Mouse (Mus musculus): ENCODE measurements at regions not wholly inside any gene's neighbourhood (a gene's known extent, or its start where the extent isn't known, plus 50 kb on each side); places are given as distances from the start of the nearest gene placed in this dataset.

- no peak for ATAC-seq (ENCODE audit: insufficient number of reproducible peaks, low FRiP score, low TSS enrichment)
These were observed 140.0 kb downstream of the Gm11146 start for GRCm38 (mm10) chr16:77461922-77462321.

- no peak for ATAC-seq (ENCODE audit: insufficient number of reproducible peaks, low FRiP score, low TSS enrichment)
These were observed 140.4 kb downstream of the Gm11146 start for GRCm38 (mm10) chr16:77461459-77461858.

GRCm38 (mm10) chr16:77459651-77460050 lies 142.2 kb downstream of the Gm11146 start:
- no peak for ATAC-seq (ENCODE audit: insufficient number of reproducible peaks, low FRiP score, low TSS enrichment)

DNA sequence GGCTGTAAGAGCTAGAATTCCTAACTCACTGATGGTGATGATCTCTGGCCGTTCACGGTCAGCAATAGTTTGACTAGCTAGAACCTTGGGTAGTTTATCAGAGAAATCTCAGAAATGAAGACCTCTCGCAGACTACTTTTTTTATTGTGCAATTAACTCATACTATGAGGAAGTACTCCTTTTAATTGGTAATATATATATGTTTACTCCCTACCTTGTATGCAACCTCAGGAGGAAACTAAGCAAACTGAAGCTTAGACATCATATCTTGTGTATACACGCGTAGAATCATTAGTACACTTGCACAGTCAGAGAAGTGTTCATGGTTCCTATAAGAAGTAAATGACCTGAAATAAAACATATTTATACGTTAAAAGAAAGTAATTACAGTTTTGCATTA lies 157.2 kb downstream of the Gm11146 start:
- no peak for ATAC-seq (ENCODE audit: insufficient number of reproducible peaks, low FRiP score, low TSS enrichment)

DNA sequence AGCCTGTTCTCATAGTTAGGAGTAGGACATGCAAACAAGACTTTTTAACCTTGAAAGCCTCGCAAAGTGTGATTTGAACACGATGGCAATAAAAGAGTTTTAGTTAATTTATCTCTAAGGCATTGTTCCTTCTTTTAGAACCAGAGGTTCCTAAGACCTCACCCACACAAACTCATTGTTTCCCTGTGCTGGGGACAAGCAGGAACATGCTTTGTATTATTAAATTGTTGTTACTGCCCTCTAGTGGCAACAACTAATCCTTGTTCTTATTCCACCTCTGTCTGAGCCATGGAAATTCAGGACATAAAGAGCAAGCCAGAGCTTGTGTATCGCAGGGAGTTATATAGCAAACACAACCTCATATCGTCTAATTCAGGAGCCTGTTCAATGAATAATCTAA lies 157.9 kb downstream of the Gm11146 start:
- ATAC-seq (ENCODE audit: insufficient number of reproducible peaks, low FRiP score, low TSS enrichment): peak; percentile 92

GRCm38 (mm10) chr16:77443318-77443717 lies 158.6 kb downstream of the Gm11146 start:
- no peak for ATAC-seq (ENCODE audit: insufficient number of reproducible peaks, low FRiP score, low TSS enrichment)

DNA sequence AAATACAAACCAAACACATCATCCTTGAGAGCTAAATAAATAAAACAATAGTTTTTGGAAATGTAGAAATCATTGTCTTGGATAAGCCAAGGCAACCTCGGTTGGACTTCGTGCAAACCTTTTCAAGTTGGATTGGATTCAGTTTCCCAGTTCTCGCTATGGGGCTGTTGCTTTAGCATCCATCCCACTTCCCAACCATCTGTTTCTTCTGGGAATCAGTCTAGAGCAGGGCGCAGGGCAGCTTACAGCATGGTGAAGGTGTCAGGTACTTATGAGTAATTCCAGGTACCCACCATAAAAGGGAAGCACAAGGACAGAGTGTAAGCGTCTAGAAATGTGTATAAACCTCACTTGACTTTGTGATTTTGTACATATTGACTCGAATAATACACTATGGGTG lies 159.0 kb downstream of the Gm11146 start:
- peak; percentile 68; the same call in 1 of the 2 replicates for ATAC-seq (ENCODE audit: insufficient number of reproducible peaks, low FRiP score, low TSS enrichment)

- no peak for ATAC-seq (ENCODE audit: insufficient number of reproducible peaks, low FRiP score, low TSS enrichment)
These were observed 170.5 kb downstream of the Gm11146 start for GRCm38 (mm10) chr16:77431345-77431744.

DNA sequence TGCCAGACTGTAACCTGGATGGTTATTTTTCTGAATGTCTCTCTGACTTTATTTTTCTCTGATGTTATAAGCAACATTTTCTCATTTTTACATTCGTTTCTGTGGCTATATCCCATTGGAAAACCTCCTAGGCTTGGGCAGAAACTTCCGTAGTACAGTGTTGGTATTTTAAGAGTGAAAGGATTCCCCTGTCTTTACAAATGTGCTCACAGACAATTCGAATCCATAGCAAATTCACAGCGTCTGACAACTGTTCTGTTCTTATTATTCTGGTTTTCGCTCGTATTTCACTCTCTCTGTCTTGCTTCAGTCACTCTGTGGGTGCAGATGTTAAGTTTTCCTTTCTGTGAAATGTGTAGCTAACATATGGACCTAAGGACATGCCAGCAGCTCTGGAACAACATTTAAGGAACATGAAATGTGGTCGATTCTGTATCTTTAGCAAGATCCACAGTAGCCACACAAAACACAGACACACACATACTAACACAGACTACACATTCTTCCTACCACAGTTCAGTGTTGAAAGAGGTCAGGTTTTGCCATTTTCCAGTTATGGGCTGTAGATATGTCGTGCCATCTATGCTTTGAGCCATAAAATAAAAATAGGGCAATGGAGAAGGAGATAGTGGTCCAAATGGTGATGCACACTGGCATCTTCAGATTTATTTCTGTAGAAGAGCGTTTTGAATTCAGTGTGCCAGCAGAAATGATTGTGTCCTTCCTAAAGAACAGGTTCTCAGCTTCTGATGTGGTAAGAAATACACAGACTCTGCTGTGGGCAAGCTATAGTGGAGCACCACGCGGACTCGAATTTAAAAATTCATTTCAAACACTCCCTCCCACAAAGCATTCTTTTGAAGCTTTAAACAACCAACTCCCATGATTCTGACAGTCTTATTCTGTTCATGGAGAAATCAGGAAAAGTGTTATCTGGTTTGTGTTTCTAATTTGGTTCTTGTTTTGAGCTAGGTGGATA lies 179.2 kb downstream of the Gm11146 start:
- peak; percentile 22; the same call in 1 of the 2 replicates for ATAC-seq (ENCODE audit: insufficient number of reproducible peaks, low FRiP score, low TSS enrichment)

GRCm38 (mm10) chr16:77421591-77422024 lies 180.3 kb downstream of the Gm11146 start:
- ATAC-seq (ENCODE audit: insufficient number of reproducible peaks, low FRiP score, low TSS enrichment): peak; percentile 54

GRCm38 (mm10) chr16:77421001-77421400 lies 180.9 kb downstream of the Gm11146 start:
- no peak for ATAC-seq (ENCODE audit: insufficient number of reproducible peaks, low FRiP score, low TSS enrichment)

DNA sequence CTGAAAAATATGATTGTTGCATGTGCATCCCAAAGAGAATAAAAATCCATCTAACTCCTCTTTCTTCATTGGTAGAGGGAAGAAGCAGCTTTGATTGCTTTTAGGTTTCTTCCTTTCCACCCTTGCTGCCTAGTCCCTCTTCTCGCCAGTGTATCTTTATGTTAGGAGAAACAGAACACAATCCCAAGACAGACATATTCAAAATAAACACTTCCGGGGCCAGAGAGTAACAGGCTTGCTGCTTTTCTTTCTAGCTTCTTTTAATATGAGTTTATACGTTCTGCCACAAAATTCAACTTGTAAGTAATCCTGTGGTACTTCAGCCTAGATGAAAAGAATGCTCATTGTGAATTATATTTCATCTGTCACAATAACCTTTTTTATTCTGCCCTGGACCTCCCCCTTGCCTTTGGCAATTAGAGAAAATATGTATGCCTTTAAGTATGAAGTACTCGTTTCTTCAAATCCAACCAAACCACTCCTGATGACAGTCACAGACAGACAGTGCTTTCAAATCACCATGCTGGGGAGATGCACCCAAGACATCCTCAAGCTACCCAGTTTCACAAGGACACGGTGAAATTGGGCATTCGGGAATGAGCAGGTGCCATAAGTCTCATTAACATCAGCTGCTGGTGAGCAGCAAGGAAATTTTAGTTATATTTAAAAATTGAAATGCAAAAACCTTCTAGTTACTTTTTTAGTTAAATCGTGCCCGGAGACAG lies 181.6 kb downstream of the Gm11146 start:
- ATAC-seq (ENCODE audit: insufficient number of reproducible peaks, low FRiP score, low TSS enrichment): no peak

GRCm38 (mm10) chr16:77419116-77419735 lies 182.7 kb downstream of the Gm11146 start:
- ATAC-seq (ENCODE audit: insufficient number of reproducible peaks, low FRiP score, low TSS enrichment): no peak

DNA sequence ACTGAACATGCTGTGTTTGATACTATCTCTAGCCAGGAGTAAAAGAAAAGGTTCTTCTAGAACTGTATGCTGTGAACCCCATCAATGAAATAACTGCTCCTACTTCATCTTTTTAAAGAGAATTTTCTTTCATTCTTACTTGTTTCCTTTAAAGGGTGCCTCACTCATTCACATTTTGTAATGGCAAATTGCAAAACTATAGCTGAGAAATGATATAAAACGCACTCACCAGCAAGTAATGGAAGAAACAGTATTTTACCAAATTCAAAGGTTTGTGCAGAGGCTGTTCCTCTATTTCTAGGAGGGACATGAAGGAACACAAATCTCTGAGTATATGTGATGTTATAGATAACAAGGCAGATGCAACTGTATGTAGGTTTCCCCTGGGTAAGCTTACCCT lies 183.4 kb downstream of the Gm11146 start:
- ATAC-seq (ENCODE audit: insufficient number of reproducible peaks, low FRiP score, low TSS enrichment): no peak

GRCm38 (mm10) chr16:77417791-77418190 lies 184.1 kb downstream of the Gm11146 start:
- ATAC-seq (ENCODE audit: insufficient number of reproducible peaks, low FRiP score, low TSS enrichment): no peak

DNA sequence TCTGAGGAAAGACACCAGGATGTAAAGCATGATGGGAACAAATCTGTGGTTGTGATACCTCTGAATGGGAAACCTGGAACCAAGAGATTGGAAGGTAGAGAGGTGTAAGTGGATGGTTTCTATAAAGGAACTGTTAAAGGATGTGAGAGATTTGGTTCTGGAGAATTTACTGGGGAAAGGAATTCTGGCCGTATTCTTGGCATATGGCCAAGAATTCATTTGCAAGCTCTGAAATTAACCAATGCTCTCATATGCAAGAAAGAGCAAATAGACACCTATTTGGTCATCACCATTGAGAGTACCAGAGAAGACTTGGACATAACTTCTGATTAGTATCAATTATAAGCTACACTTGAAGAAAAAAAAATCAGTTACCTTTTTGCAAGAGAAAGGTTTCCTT lies 187.3 kb downstream of the Gm11146 start:
- ATAC-seq (ENCODE audit: insufficient number of reproducible peaks, low FRiP score, low TSS enrichment): no peak

GRCm38 (mm10) chr16:77409168-77409567 lies 192.7 kb downstream of the Gm11146 start:
- no peak for ATAC-seq (ENCODE audit: insufficient number of reproducible peaks, low FRiP score, low TSS enrichment)

DNA sequence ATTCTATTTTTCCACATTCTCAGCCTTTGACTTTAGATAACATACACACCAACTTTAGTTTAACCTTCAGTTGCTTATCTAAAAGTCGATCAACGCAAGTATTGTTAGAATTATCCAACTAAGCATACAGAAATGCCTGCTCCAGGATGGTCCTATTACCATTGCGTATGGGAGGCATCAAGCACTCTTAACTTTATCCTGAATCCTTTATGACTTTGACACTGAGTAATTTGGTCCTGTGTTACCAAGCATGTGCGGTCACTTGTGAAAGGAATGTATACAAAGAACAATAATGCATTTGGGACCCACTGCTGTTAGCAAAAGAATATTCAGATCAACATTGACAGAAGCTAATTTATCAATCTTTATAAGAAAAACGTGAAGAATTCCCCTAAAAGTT lies 194.9 kb downstream of the Gm11146 start:
- ATAC-seq (ENCODE audit: insufficient number of reproducible peaks, low FRiP score, low TSS enrichment): no peak

- no peak for ATAC-seq (ENCODE audit: insufficient number of reproducible peaks, low FRiP score, low TSS enrichment)
These were observed 196.0 kb downstream of the Gm11146 start for GRCm38 (mm10) chr16:77405859-77406258.

DNA sequence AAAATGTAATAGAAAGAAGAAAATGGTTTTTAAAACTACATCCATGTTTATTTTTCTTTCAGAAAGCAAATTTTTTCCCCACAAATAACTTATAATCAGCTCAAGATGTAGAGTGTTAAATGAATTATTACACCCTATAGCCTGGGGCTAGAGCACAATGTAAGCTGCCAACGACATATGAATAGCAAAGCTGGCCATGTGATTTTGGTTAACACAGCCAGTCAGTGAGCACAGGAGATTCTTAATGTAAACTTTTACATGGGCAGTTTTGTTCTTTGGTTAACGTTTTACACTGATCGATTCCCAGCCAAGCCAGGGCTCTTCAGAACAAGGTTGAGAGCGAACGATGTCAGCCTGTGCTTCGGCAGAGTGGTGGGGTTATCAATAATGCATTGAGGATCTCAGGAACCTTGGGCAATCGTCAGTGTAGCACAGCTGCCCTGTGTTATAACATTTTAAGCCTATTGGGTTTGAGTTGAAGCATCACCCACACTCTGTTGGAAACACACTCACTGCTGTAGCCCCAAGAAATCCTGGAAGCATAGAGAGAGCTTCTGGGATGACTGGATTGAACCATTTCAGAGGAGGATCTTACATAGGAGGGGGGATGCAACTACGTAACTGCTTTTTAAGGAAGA lies 196.6 kb downstream of the Gm11146 start:
- ATAC-seq (ENCODE audit: insufficient number of reproducible peaks, low FRiP score, low TSS enrichment): no peak

Measured in cerebellum, adult (tissue).